Mouse (Mus musculus) macrophage (primary cell): ENCODE data around the gene Ppan. TPM values are rescaled to one million over a fixed set of nuclear protein-coding genes. Genes with fewer than 3 reads are reported as not detected.

ENCODE experiments used
- H3K27ac ChIP-seq: fragments of 350-480 bp; formaldehyde crosslinking; 2 replicates; pipeline ENCODE4 v1.9.0; 2021
- H3K36me3 ChIP-seq: fragments of 350-480 bp; formaldehyde crosslinking; 2 replicates; pipeline ENCODE4 v1.9.0; 2021; ENCODE audit errors: inconsistent target
- H3K4me3 ChIP-seq: fragments of 350-480 bp; formaldehyde crosslinking; 2 replicates; pipeline ENCODE4 v1.9.0; 2021; ENCODE audit errors: inconsistent target
- H3K79me2 ChIP-seq: fragments of 350-480 bp; formaldehyde crosslinking; 2 replicates; pipeline ENCODE4 v1.9.0; 2021; ENCODE audit errors: inconsistent target
- WGBS: methylation state at CpG from one replicate; pipeline ENCODE4 v1.1.7; 2026; ENCODE audit warnings: inconsistent platforms; ENCODE audit not compliant: missing documents; 5-methylcytosine and 5-hydroxymethylcytosine counted together
- polyA plus RNA-seq: library from polyadenylated mRNA; stranded (reverse); fragments of 250-400 nt; gene quantifications from 3 replicates; pipeline ENCODE4 v1.2.4, GENCODE M21; 2018; ENCODE audit warnings: inconsistent platforms

Gene Ppan
- polyA plus RNA-seq, 1 experiment from 2014 or later = 13.9 TPM

GRCm38 (mm10) chr9:20891339-20892103 is 3.5 kb downstream of the Ppan start:
- H3K4me3 ChIP-seq = no peak overlapping the region
- 91% methylated on average over 26 of the region's 26 CpGs for WGBS
- H3K79me2 ChIP-seq = peaks cover 29% of the 10 kb centered on the region
- H3K27ac ChIP-seq = no peak overlapping the region
- H3K36me3 ChIP-seq = peaks cover 52% of the 10 kb centered on the region

GRCm38 (mm10) chr9:20892104-20892653 is 4.2 kb downstream of the Ppan start:
- 81% methylated on average over 5 of the region's 5 CpGs for WGBS
- H3K27ac ChIP-seq = no peak overlapping the region
- peaks cover 52% of the 10 kb centered on the region for H3K36me3 ChIP-seq
- H3K79me2 ChIP-seq = peaks cover 35% of the 10 kb centered on the region
- no peak overlapping the region for H3K4me3 ChIP-seq

- Histone ChIP-seq H3K27ac (no peak overlapping the region), H3K4me3 (no peak overlapping the region), H3K36me3 (peaks cover 52% of the 10 kb centered on the region), H3K79me2 (peaks cover 44% of the 10 kb centered on the region)
- WGBS = 82% methylated on average over 5 of the region's 5 CpGs
Measured at GRCm38 (mm10) chr9:20893069-20893468, 5.1 kb downstream of the Ppan start.

DNA sequence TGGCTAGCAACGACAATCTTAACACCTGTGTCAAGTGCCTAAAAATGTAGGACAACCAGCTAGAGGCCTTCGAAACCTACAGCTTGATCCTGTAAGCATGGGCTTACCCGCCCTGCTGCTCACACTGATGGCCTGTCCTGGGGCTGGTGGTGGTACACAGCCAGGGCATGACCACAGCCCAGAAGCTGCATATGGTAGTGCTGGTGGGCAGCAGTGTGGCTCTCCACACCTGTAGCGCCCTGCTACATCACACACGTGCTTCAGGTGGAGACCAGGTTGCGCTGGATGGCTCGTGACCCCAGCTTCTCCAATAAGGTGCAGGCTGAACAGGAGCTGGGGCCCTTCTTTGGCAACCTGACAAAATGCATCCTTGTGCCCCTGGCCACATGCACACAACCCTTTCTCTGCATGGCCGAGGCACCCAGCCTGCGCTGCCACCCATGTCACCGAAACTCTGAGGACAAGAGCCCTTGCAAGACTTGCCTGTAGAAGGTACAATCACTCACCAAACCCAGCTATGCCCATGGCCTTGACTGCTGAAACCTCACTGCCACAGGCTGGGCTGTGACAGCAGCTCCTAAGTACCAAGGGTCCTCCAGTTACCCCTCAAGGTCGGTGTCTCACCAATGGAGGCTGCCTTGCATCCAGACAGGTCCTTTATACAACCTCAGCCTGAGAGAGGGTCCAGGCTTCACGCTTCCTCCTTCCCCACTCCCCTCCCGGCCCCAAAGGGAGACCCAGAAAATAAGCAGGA is 5.8 kb downstream of the Ppan start:
- Histone ChIP-seq H3K4me3 (no peak overlapping the region), H3K79me2 (peaks cover 39% of the 10 kb centered on the region), H3K36me3 (peaks cover 52% of the 10 kb centered on the region), H3K27ac (no peak overlapping the region)
- WGBS = 89% methylated on average over 12 of the region's 13 CpGs

DNA sequence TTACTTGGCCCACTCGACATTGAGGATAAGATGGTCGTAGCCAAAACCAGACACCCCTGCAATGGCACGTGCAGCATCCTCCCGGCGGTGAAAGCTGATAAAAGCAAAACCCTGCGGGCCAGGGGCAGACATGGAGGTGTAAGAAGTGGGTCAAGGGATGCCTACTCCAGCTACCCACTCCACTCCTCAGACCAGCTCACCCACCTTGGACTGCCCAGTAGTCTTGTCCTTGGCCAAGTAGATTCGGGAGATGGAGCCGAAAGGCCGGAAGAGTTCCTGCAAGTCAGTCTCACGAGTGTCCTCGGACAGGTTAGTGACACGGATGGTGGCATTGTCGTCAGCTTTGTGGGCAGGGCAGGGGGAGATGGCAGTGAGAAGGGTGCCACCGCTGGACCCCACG is 6.7 kb downstream of the Ppan start:
- no peak overlapping the region for H3K27ac ChIP-seq
- 93% methylated on average over 15 of the region's 15 CpGs for WGBS

DNA sequence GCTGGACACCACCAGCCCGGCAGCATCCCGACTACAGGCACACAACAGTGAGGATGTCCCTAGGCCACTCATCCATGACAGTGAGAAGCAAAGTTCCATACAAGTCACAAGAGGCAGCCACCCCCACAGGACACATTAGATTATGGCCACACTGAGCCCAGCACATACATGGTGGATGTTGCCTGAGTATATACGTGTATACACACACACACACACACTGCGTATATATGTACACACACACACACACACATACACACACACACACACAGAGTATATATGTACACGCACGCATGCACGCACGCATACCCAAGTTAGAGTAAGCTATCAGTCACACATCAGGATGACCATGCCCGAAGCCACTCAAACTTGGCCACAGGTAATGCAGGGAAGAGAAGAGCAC is 7.4 kb downstream of the Ppan start:
- Histone ChIP-seq H3K79me2 (peaks cover 26% of the 10 kb centered on the region), H3K36me3 (peaks cover 50% of the 10 kb centered on the region), H3K27ac (no peak overlapping the region), H3K4me3 (no peak overlapping the region)
- WGBS = 98% methylated on average over 8 of the region's 9 CpGs

More for the DNA sequence above, 6.7 kb downstream of the Ppan start:
- Histone ChIP-seq H3K36me3 (peaks cover 52% of the 10 kb centered on the region), H3K4me3 (no peak overlapping the region), H3K79me2 (peaks cover 30% of the 10 kb centered on the region)

DNA sequence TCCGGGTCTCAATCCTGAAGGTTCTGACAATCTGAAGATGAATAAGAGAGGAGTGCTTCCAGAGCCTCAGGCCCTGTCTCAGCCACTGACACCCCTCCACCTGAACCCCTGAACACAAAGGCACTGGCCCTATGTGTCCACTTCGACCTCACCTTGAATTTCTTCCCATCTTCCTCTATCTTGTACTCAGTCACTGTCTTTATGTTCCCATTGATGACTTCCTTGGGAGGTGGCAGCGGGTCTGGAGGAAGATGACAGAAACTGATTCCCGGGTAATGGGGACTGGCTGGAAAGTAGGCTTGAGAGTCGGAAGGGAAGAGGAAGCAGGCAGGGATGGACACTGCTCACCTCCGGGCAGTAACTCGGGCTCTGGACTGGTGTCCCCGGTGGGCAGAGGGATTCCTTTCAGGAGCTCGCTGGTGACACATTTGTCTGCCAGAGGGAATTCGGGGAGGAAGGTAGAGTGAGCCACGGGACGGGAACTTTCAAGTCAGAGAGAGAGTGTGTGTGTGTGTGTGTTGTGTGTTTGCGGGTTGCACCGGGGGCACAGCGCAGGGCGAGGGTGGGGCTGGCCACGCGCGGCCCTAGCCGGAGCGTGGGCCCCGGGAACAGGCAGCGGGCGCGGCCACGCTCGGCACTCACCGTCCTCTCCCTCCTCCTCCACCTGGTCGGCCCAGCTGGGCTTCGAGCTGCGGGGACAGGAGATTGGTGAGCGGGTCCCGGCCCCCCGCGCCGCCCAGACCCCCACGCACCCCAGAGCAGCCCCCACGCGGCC is 9.9 kb downstream of the Ppan start:
- 4% methylated on average over 39 of the region's 39 CpGs for WGBS
- H3K4me3 ChIP-seq = peak overlapping the region; percentile 81
- peaks cover 26% of the 10 kb centered on the region for H3K79me2 ChIP-seq
- H3K27ac ChIP-seq = peak overlapping the region; percentile 15; the same call in 1 of the 2 replicates
- peaks cover 31% of the 10 kb centered on the region for H3K36me3 ChIP-seq

DNA sequence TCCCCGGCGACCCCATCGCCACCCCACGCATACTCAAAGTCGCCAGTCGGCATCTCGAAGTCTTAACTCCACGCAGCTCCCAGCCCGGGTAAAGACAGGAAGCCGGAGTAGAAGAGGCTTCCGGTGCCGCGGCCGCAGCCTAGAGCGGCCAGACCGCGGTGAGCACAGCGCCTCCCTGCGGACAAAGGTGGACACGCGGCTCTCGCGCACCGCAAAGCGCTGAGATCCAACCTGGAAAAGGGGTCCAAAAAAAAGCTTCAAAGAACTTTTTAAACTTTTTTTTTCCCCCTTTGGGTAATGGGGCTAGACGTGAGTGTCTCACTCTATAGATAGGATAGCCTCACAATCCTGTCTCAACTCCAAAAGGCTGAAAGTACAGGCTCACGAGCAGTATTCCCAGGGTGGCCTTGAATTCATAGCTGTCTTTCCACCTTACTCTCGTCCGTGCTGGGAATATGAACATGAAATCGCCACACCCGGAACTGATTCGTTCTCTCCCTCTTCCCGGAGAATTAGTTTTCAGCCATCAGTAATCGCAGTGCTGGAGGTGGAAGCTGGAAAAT is 10.6 kb downstream of the Ppan start, which contains the start of gene Eif3g:
Eif3g (minus strand) TSS at position 113 of the 563 bp plus-strand sequence.
- 10% methylated on average over 33 of the region's 34 CpGs for WGBS
- Histone ChIP-seq H3K79me2 (peaks cover 26% of the 10 kb centered on the region), H3K36me3 (peaks cover 25% of the 10 kb centered on the region), H3K27ac (peak within 1 kb of the TSS; percentile 15; the same call in 1 of the 2 replicates), H3K4me3 (peak within 1 kb of the TSS; percentile 81)

DNA sequence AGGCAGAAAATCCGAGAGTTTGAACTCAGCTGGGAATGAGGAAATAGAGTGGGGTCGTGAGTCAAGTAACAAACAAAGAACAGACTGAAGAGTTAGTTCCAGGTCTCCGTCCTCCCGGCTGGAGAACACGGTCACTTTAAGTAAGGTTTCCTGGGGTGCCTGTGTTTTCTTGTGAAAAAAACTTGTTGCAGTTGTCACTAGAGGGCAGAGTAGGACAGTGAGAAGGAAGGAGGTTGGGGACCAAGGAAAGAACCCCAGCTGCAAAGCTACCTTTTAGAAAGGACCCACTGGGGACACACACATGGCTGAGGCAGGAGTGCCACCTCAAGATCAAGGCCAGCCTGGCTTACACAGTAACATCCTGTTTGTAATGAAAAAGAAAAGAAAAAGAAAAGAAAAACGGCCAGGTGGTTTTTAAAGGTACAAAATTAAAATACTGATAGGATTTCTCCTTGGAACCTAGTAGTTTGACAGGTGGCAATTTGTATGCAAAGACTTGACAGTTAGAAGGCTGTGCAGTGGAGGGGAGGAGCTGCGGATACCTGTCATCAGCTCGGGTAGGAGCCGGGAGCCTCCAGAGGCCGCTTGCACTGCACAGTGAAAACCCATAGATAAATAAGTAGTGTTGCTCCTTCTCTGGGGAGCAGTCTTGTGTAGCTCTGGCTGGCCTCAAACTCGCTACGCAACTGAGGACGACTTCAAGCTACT is 13.6 kb downstream of the Ppan start:
- H3K36me3 ChIP-seq = peaks cover 6% of the 10 kb centered on the region; the same call in 1 of the 2 replicates
- H3K79me2 ChIP-seq = peaks cover 15% of the 10 kb centered on the region
- H3K27ac ChIP-seq = no peak overlapping the region
- no peak overlapping the region for H3K4me3 ChIP-seq
- 14% methylated on average over 10 of the region's 13 CpGs for WGBS

DNA sequence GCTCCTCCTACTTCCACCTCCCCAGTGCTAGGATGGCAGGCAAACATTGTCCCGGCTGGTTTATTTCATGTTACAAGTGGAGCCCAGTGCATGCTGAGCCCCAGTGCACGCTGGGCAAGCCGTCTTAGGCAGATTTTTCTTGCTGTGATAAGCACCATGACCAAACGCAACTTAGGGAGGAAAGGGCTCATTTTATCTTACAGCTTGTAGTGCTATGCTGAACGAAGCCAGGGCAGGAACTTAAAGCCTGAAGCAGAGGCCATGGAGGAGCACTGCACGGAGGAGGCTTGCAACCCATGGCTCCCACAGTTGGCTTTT is 14.2 kb downstream of the Ppan start:
- Histone ChIP-seq H3K36me3 (peaks cover 11% of the 10 kb centered on the region; the same call in 1 of the 2 replicates), H3K27ac (no peak overlapping the region), H3K79me2 (peaks cover 10% of the 10 kb centered on the region), H3K4me3 (no peak overlapping the region)
- 70% methylated on average over 6 of the region's 6 CpGs for WGBS

GRCm38 (mm10) chr9:20909948-20910347 is 22.0 kb downstream of the Ppan start:
- no peak overlapping the region for H3K4me3 ChIP-seq
- WGBS = 99% methylated on average over 9 of the region's 9 CpGs

DNA sequence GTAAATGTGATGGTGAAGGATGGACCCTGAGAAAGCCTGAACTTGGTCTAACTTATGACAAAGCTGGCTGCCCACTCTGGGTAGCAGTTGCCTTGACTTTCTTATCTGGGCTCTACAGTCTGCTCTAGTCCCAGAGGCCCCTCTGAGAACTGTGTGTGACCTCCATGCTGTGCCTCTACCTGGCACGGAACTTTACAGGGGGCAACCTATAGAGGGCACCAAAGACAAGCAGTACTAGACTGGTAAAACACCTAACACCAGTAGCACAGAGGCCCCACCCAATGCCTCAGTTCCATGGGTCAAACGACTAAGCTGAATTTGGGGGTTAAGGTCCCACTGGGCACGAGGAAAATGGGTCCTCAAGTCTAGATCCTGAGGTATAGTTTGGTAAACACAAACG is 28.2 kb downstream of the Ppan start:
- 82% methylated on average over 4 of the region's 4 CpGs for whole genome bisulfite sequencing
- peaks cover 100% of the 10 kb centered on the region for H3K36me3 ChIP-seq
- no peak overlapping the region for H3K4me3 ChIP-seq
- H3K27ac ChIP-seq = no peak overlapping the region
- H3K79me2 ChIP-seq = no peaks in the 10 kb centered on the region

More at GRCm38 (mm10) chr9:20909948-20910347, 22.0 kb downstream of the Ppan start:
- no peaks in the 10 kb centered on the region for H3K79me2 ChIP-seq
- peaks cover 90% of the 10 kb centered on the region for H3K36me3 ChIP-seq
- no peak overlapping the region for H3K27ac ChIP-seq

GRCm38 (mm10) chr9:20923258-20923657 is 35.3 kb downstream of the Ppan start:
- Histone ChIP-seq H3K4me3 (no peak overlapping the region), H3K27ac (no peak overlapping the region), H3K79me2 (no peaks in the 10 kb centered on the region), H3K36me3 (peaks cover 94% of the 10 kb centered on the region)
- 55% methylated on average over 3 of the region's 3 CpGs for WGBS
